Mouse (Mus musculus) ovary, adult 18-20 months (tissue): ENCODE measurements around the gene Mtx3.
A peak's percentile ranks its signal among the peaks of the same experiment; 100 is the strongest.
"Not testable (repeated sequence)": the region's sequence is repeated elsewhere in the genome, so short reads cannot be mapped to it uniquely, and the experiment has no call there.

Source experiments
- DNase-seq: peaks from one replicate; pipeline ENCODE4 v3.0.0; 2022; ENCODE audit warnings: low spot score, mixed read lengths

The Mtx3 gene

GRCm38 (mm10) chr13:92844586-92845221 is at the start of gene Mtx3:
TSS of gene Mtx3 (plus strand) at chr13:92844760.
- DNase-seq = peak; percentile 70

GRCm38 (mm10) chr13:92798830-92799229 is 45.7 kb upstream of the Mtx3 start:
- no peak for DNase-seq

GRCm38 (mm10) chr13:92799306-92799925 is 45.1 kb upstream of the Mtx3 start:
- no peak for DNase-seq

GRCm38 (mm10) chr13:92806785-92807184 is 37.8 kb upstream of the Mtx3 start:
- no peak for DNase-seq

GRCm38 (mm10) chr13:92807849-92808248 is 36.7 kb upstream of the Mtx3 start:
- no peak for DNase-seq

- DNase-seq = not testable (repeated sequence)
Observed at GRCm38 (mm10) chr13:92810592-92810991, 34.0 kb upstream of the Mtx3 start.

- no peak for DNase-seq
Observed at GRCm38 (mm10) chr13:92816329-92816728, 28.2 kb upstream of the Mtx3 start.

- no peak for DNase-seq
Observed at GRCm38 (mm10) chr13:92817357-92817756, 27.2 kb upstream of the Mtx3 start.

- no peak for DNase-seq
Observed at GRCm38 (mm10) chr13:92828820-92829219, 15.7 kb upstream of the Mtx3 start.

GRCm38 (mm10) chr13:92833162-92833561 is 11.4 kb upstream of the Mtx3 start:
- DNase-seq = no peak

GRCm38 (mm10) chr13:92846438-92846837 is 1.9 kb downstream of the Mtx3 start:
- no peak for DNase-seq

GRCm38 (mm10) chr13:92847336-92847735 is 2.8 kb downstream of the Mtx3 start:
- no peak for DNase-seq

GRCm38 (mm10) chr13:92848002-92848401 is 3.4 kb downstream of the Mtx3 start:
- DNase-seq = no peak

- no peak for DNase-seq
Observed at GRCm38 (mm10) chr13:92855901-92856300, 11.3 kb downstream of the Mtx3 start.

- DNase-seq = no peak
Observed at GRCm38 (mm10) chr13:92858808-92859207, 14.2 kb downstream of the Mtx3 start.

- DNase-seq = no peak
Observed at GRCm38 (mm10) chr13:92859959-92860358, 15.4 kb downstream of the Mtx3 start.

- no peak for DNase-seq
Observed at GRCm38 (mm10) chr13:92865358-92865757, 20.8 kb downstream of the Mtx3 start.

GRCm38 (mm10) chr13:92866680-92867079 is 22.1 kb downstream of the Mtx3 start:
- no peak for DNase-seq

- DNase-seq = no peak
Observed at GRCm38 (mm10) chr13:92879514-92879913, 35.0 kb downstream of the Mtx3 start.

GRCm38 (mm10) chr13:92879933-92880332 is 35.4 kb downstream of the Mtx3 start:
- no peak for DNase-seq

- no peak for DNase-seq
Observed at GRCm38 (mm10) chr13:92880589-92880988, 36.0 kb downstream of the Mtx3 start.

- no peak for DNase-seq
Observed at GRCm38 (mm10) chr13:92882271-92882985, 37.9 kb downstream of the Mtx3 start.
